Mouse (Mus musculus) sigmoid colon, adult 10 weeks (tissue): Measurements from ENCODE around the gene Cdv3. TPM values are rescaled to one million over a fixed set of nuclear protein-coding genes. Genes with fewer than 3 reads are reported as not detected.

Experiments used
- polyA plus RNA-seq: library from polyadenylated mRNA; stranded (reverse); fragments of 350-450 nt; fragmentation: Illumina TruSeq; extraction: RNeasy Lipid Tissue Mini Kit (QIAGEN cat#74804); gene quantifications from one replicate; pipeline ENCODE4 v1.2.3, GENCODE M21; 2014; ENCODE audit warnings: low read depth, low replicate concordance

Gene Cdv3
- 151 TPM for polyA plus RNA-seq

GRCm38 (mm10) chr9:103365290-103366247 is at the start of gene Cdv3:
TSS of gene Cdv3 (minus strand) at chr9:103365840.

GRCm38 (mm10) chr9:103304927-103305326 is 60.7 kb downstream of the Cdv3 start, which contains the start of the genes 1300017J02Rik and Topbp1:
TSS of gene 1300017J02Rik (minus strand) at chr9:103305082.
TSS of gene Topbp1 (plus strand) at chr9:103305215.

Other genes starting within 250 kb of the Cdv3 start
- 8.4 TPM for gene Srprb, start 163.7 kb downstream of the Cdv3 start, polyA plus RNA-seq
- gene Gm20425, start 135.5 kb downstream of the Cdv3 start, polyA plus RNA-seq: 2.1 TPM
- 83.4 TPM for gene Trf, start 135.4 kb downstream of the Cdv3 start, polyA plus RNA-seq
- gene 1300017J02Rik, start 60.8 kb downstream of the Cdv3 start, polyA plus RNA-seq: not detected
- 37.3 TPM for gene Topbp1, start 60.6 kb downstream of the Cdv3 start, polyA plus RNA-seq
- not detected for gene Bfsp2, start 114.6 kb upstream of the Cdv3 start, polyA plus RNA-seq